Mouse (Mus musculus) CH12.LX (cell line): Measurements from ENCODE around the gene Tenm1. TPM values are rescaled to one million over a fixed set of nuclear protein-coding genes. Genes with fewer than 3 reads are reported as not detected.

Source experiments
- DNase-seq: peaks from one replicate; pipeline ENCODE4 v3.0.0-alpha.2; 2013; ENCODE audit errors: extremely low read depth
- H3K27ac ChIP-seq: 2 replicates; pipeline ENCODE4 v1.5.1; 2012; ENCODE audit warnings: low read depth, mild to moderate bottlenecking, control low read depth, moderate library complexity; ENCODE audit not compliant: insufficient read depth
- H3K27me3 ChIP-seq: replicated peaks from 2 replicates; pipeline ENCODE3; 2012; ENCODE audit warnings: inconsistent platforms
- H3K36me3 ChIP-seq, 2 experiments: replicated peaks in 1 of 2; 2 replicates each; pipeline versions ENCODE3 to v1.6.1; 2012; ENCODE audit warnings: inconsistent platforms in 1 of 2, low read length in 1 of 2, mild to moderate bottlenecking in 1 of 2, mixed read lengths in 1 of 2, moderate library complexity in 1 of 2; ENCODE audit not compliant: control insufficient read depth in 1 of 2, insufficient read depth in 1 of 2
- H3K4me1 ChIP-seq, 2 experiments: 2 replicates each; pipeline ENCODE4 v1.6.1; 2012; ENCODE audit warnings: inconsistent platforms in 1 of 2, moderate library complexity in 1 of 2; ENCODE audit not compliant: insufficient read depth in 2 of 2, control insufficient read depth in 1 of 2
- H3K4me2 ChIP-seq: 2 replicates; pipeline ENCODE4 v1.6.1; 2012; ENCODE audit warnings: low read depth, mild to moderate bottlenecking, control low read depth; ENCODE audit not compliant: poor library complexity, insufficient read depth, severe bottlenecking
- H3K4me3 ChIP-seq, 3 experiments: fragments of 150-350 bp in 1 of 3; sonication (generic) in 1 of 3; replicated peaks in 1 of 3; 2 replicates each; pipeline versions ENCODE3 to v1.5.1; 2011 to 2012; ENCODE audit warnings: low read depth in 2 of 3, low read length in 2 of 3, mild to moderate bottlenecking in 2 of 3, moderate library complexity in 2 of 3, control low read depth in 1 of 3, improper control_type of control experiment in 1 of 3, inconsistent platforms in 1 of 3, mixed read lengths in 1 of 3; ENCODE audit not compliant: poor library complexity in 1 of 3
- H3K79me2 ChIP-seq: replicated peaks from 2 replicates; pipeline ENCODE4 v1.6.1; 2012; ENCODE audit warnings: mild to moderate bottlenecking, moderate library complexity; ENCODE audit not compliant: control insufficient read depth, poor library complexity, insufficient read depth, severe bottlenecking; ENCODE audit errors: extremely low read depth
- H3K9ac ChIP-seq: 2 replicates; pipeline ENCODE4 v1.6.1; 2012; ENCODE audit warnings: low read depth, mild to moderate bottlenecking, control low read depth, moderate library complexity; ENCODE audit not compliant: insufficient read depth
- H3K9me3 ChIP-seq: replicated peaks from 2 replicates; pipeline ENCODE3; 2012; ENCODE audit warnings: low read length, inconsistent platforms, mixed read lengths
- BHLHE40 ChIP-seq: IDR thresholded peaks from 2 replicates; pipeline ENCODE4 v1.6.1; 2011; ENCODE audit warnings: mild to moderate bottlenecking, low read depth, low read length, improper control_type of control experiment
- CHD1 ChIP-seq: IDR thresholded peaks from 2 replicates; pipeline ENCODE4 v1.6.1; 2012; ENCODE audit warnings: low read depth, low read length, improper control_type of control experiment, inconsistent platforms
- CTCF ChIP-seq, 2 experiments: IDR thresholded peaks in 1 of 2; conservative IDR thresholded peaks in 1 of 2; 2 replicates each; pipeline ENCODE4 v1.5.1; 2011 to 2012; ENCODE audit warnings: low read depth in 2 of 2, low read length in 2 of 2, improper control_type of control experiment in 1 of 2, inconsistent platforms in 1 of 2, mild to moderate bottlenecking in 1 of 2, moderate library complexity in 1 of 2
- ETS1 ChIP-seq: conservative IDR thresholded peaks from 2 replicates; pipeline ENCODE4 v1.6.1; 2012; ENCODE audit warnings: low read depth, mild to moderate bottlenecking, inconsistent platforms, low read length, improper control_type of control experiment, moderate library complexity
- GABPA ChIP-seq: IDR thresholded peaks from 2 replicates; pipeline ENCODE4 v1.6.1; 2012; ENCODE audit warnings: low read depth, low read length, improper control_type of control experiment, inconsistent platforms; ENCODE audit not compliant: insufficient replicate concordance
- HCFC1 ChIP-seq: IDR thresholded peaks from 2 replicates; pipeline ENCODE4 v1.6.1; 2012; ENCODE audit warnings: low read depth, mild to moderate bottlenecking, inconsistent platforms, low read length, improper control_type of control experiment
- JUN ChIP-seq: IDR thresholded peaks from 2 replicates; pipeline ENCODE4 v1.6.1; 2011; ENCODE audit warnings: low read depth, mild to moderate bottlenecking, low read length, improper control_type of control experiment, moderate library complexity; ENCODE audit not compliant: insufficient read depth
- MAZ ChIP-seq: IDR thresholded peaks from 2 replicates; pipeline ENCODE4 v1.6.1; 2012; ENCODE audit warnings: low read depth, mild to moderate bottlenecking, inconsistent platforms, low read length, improper control_type of control experiment, moderate library complexity
- MEF2A ChIP-seq: IDR thresholded peaks from 2 replicates; pipeline ENCODE4 v1.6.1; 2014; ENCODE audit warnings: low read depth, mild to moderate bottlenecking, inconsistent platforms, low read length, improper control_type of control experiment, borderline replicate concordance
- MXI1 ChIP-seq: IDR thresholded peaks from 2 replicates; pipeline ENCODE4 v1.6.1; 2011; ENCODE audit warnings: mild to moderate bottlenecking, low read depth, low read length, improper control_type of control experiment
- NELFE ChIP-seq: IDR thresholded peaks from 2 replicates; pipeline ENCODE4 v1.6.1; 2011; ENCODE audit warnings: low read depth, low read length, improper control_type of control experiment
- NRF1 ChIP-seq: IDR thresholded peaks from 2 replicates; pipeline ENCODE4 v1.6.1; 2014; ENCODE audit warnings: low read depth, mild to moderate bottlenecking, inconsistent platforms, low read length, improper control_type of control experiment, moderate library complexity
- RAD21 ChIP-seq: IDR thresholded peaks from 2 replicates; pipeline ENCODE4 v1.6.1; 2011; ENCODE audit warnings: low read depth, mild to moderate bottlenecking, low read length, improper control_type of control experiment, moderate library complexity
- SIN3A ChIP-seq: IDR thresholded peaks from 2 replicates; pipeline ENCODE4 v1.6.1; 2012; ENCODE audit warnings: low read length, improper control_type of control experiment, inconsistent platforms
- SMC3 ChIP-seq: IDR thresholded peaks from 2 replicates; pipeline ENCODE4 v1.6.1; 2011; ENCODE audit warnings: low read depth, low read length, improper control_type of control experiment
- UBTF ChIP-seq: IDR thresholded peaks from 2 replicates; pipeline ENCODE4 v1.6.1; 2012; ENCODE audit warnings: low read depth, mild to moderate bottlenecking, inconsistent platforms, low read length, improper control_type of control experiment, moderate library complexity
- ZC3H11A ChIP-seq: IDR thresholded peaks from 2 replicates; pipeline ENCODE4 v1.6.1; 2012; ENCODE audit warnings: low read depth, mild to moderate bottlenecking, inconsistent platforms, low read length, improper control_type of control experiment
- ZNF384 ChIP-seq: IDR thresholded peaks from 2 replicates; pipeline ENCODE4 v1.6.1; 2012; ENCODE audit warnings: low read depth, low read length, improper control_type of control experiment, inconsistent platforms
- dilution Hi-C: fragments of 300-500 bp; cut with MboI; formaldehyde crosslinking; loops from 2 replicates; pipeline ENCODE4 v1.14.3; 2020; ENCODE audit warnings: low sequenced_read_pairs; ENCODE audit not compliant: extremely low pct_unique_long_range_greater_than_20kb, extremely low pct_ligation_motif_present
- in situ Hi-C: fragments of 300-500 bp; cut with MboI; formaldehyde crosslinking; loops from 3 replicates; pipeline ENCODE4 v1.14.3; 2019; ENCODE audit warnings: low sequenced_read_pairs, low pct_ligation_motif_present, low pct_unique_long_range_greater_than_20kb, mixed read lengths
- polyA plus RNA-seq: library from polyadenylated mRNA; unstranded; fragments of >175 nt; gene quantifications from 2 replicates; pipeline ENCODE4 v1.2.1, GENCODE M21; 2012; ENCODE audit warnings: low read depth; ENCODE audit not compliant: insufficient read length
- total RNA-seq, 2 experiments: library from RNA; depleted of rRNA; stranded (reverse); fragments of 300-350 nt in 1 of 2; fragments of >200 nt in 1 of 2; gene quantifications; 2 replicates each; pipeline ENCODE4 v1.2.3; 2012 to 2014

Gene Tenm1
- total and polyA plus RNA-seq, 3 experiments, result 0.20 TPM; not detected in 2

- Histone ChIP-seq H3K27ac (no peak overlapping the region), H3K4me2 (no peak overlapping the region), H3K9me3 (peaks cover 22% of the 10 kb centered on the region), H3K79me2 (no peaks in the 10 kb centered on the region), H3K4me1 (no peaks in the 10 kb centered on the region), H3K27me3 (no peaks in the 10 kb centered on the region), H3K9ac (no peak overlapping the region), H3K4me3 (no peak overlapping the region), H3K36me3 (no peaks in the 10 kb centered on the region)
- TF ChIP-seq NRF1 (no peak), RAD21 (no peak), HCFC1 (no peak), ZNF384 (no peak), GABPA (no peak), CTCF (conservative IDR thresholded peaks at IDR 0.05 in 1 of 2, IDR thresholded peaks at IDR 0.05 in 1 of 2; ENCODE audit: low read depth in 2 of 2, low read length in 2 of 2) (no peak)
- in situ Hi-C loops, result no loop called here
- DNase-seq, result no peak
- dilution Hi-C loops, result no loop called here
Observed at GRCm38 (mm10) chrX:43427111-43427510, 1.8 kb downstream of the Tenm1 start.

- H3K4me1 ChIP-seq, result no peaks in the 10 kb centered on the region
- H3K4me2 ChIP-seq, result no peak overlapping the region
- H3K27me3 ChIP-seq, result no peaks in the 10 kb centered on the region
- dilution Hi-C loops (no loop called here), in situ Hi-C loops (no loop called here)
- no peaks in the 10 kb centered on the region for H3K9me3 ChIP-seq
- no peak overlapping the region for H3K9ac ChIP-seq
- TF ChIP-seq ZNF384 (no peak), NRF1 (no peak), HCFC1 (no peak), SMC3 (no peak), CTCF (conservative IDR thresholded peaks at IDR 0.05 in 1 of 2, IDR thresholded peaks at IDR 0.05 in 1 of 2; ENCODE audit: low read depth in 2 of 2, low read length in 2 of 2) (no peak), SIN3A (no peak), MAZ (no peak), BHLHE40 (no peak), NELFE (no peak), MEF2A (no peak), ZC3H11A (no peak), UBTF (no peak), ETS1 (no peak), JUN (no peak), RAD21 (no peak), MXI1 (no peak), CHD1 (no peak)
- H3K36me3 ChIP-seq, result no peaks in the 10 kb centered on the region
- H3K4me3 ChIP-seq, result no peak overlapping the region
- H3K79me2 ChIP-seq, result no peaks in the 10 kb centered on the region
- DNase-seq, result no peak
- no peak overlapping the region for H3K27ac ChIP-seq
Observed at GRCm38 (mm10) chrX:43397957-43398356, 31.0 kb downstream of the Tenm1 start.
